Mouse (Mus musculus): ENCODE data around the gene Gm3373. TPM values are rescaled to one million over a fixed set of nuclear protein-coding genes. Genes with fewer than 3 reads are reported as not detected.
"Not testable (repeated sequence)": the region's sequence is repeated elsewhere in the genome, so short reads cannot be mapped to it uniquely, and the experiment has no call there.

Gm3373 gene
- 0.13 TPM in 1 of 2 replicates, not detected in the other for total RNA-seq (2017)

GRCm38 (mm10) chr14:5741477-5741876 lies at the start of gene Gm3373:
TSS of gene Gm3373 (minus strand) at chr14:5741577.
- not testable (repeated sequence) for ATAC-seq (replicated peaks in 1 of 2; ENCODE audit: insufficient read depth in 1 of 2, low FRiP score in 2 of 2, low TSS enrichment in 1 of 2, low read depth in 1 of 2, poor library complexity in 2 of 2, severe bottlenecking in 2 of 2)

- ATAC-seq (replicated peaks in 1 of 2; ENCODE audit: insufficient read depth in 1 of 2, low FRiP score in 2 of 2, low TSS enrichment in 1 of 2, low read depth in 1 of 2, poor library complexity in 2 of 2, severe bottlenecking in 2 of 2) = not testable (repeated sequence)
Measured at GRCm38 (mm10) chr14:5687357-5687756, 54.0 kb downstream of the Gm3373 start, which contains the start of gene Gm9603. TSS of gene Gm9603 (minus strand) at chr14:5687457.

Other genes with a start within 250 kb of the Gm3373 start
- gene Gm3488, start 239.9 kb downstream of the Gm3373 start, total RNA-seq (2017) = 1.5 and 1.8 TPM in 2 replicates
- gene Gm3532, start 203.1 kb downstream of the Gm3373 start, total RNA-seq (2017) = not detected in 2 replicates
- gene Gm8265, start 108.5 kb downstream of the Gm3373 start, total RNA-seq (2017) = not detected in 2 replicates
- gene Gm9603, start 54.1 kb downstream of the Gm3373 start, total RNA-seq (2017) = not detected in 2 replicates
- gene Gm3383, start 66.4 kb upstream of the Gm3373 start, total RNA-seq (2017) = 1.8 and 3.8 TPM in 2 replicates
- not detected in 2 replicates for gene Gm3424, start 88.8 kb upstream of the Gm3373 start, total RNA-seq (2017)
- not detected in 2 replicates for gene Gm8237, start 138.8 kb upstream of the Gm3373 start, total RNA-seq (2017)
- not detected in 2 replicates for gene Gm3248, start 220.2 kb upstream of the Gm3373 start, total RNA-seq (2017)
- gene Gm3453, start 237.6 kb upstream of the Gm3373 start, total RNA-seq (2017) = not detected in 2 replicates

Measured in hematopoietic stem cell, adult 5-6 weeks (primary cell).